In genomic region chr15:79123751-79124150, GRCm38 (mm10) we compare ENCODE assay signal across 26 mouse cellular contexts. TPM values are rescaled to one million over a fixed set of nuclear protein-coding genes. Genes with fewer than 3 reads are reported as not detected.
A peak's percentile ranks its signal among the peaks of the same experiment; 100 is the strongest.
DNase-seq lines count a peak whose midpoint lies in the region; ATAC-seq and TF ChIP-seq lines count a peak whose summit lies in the region.
"Had no signal": no experiment of that assay in that cellular context is flagged by ENCODE, and none has a peak within 500 bp of the region (broad histone marks: within the 10 kb centered on the region; RNA-seq: fewer than 3 reads in every experiment).

No protein-coding gene starts in this region.

- no peak for TF ChIP-seq POLR2A in testis, adult 2 months (IDR thresholded peaks at IDR 0.05; ENCODE audit: control insufficient read depth, low read depth, low read length)

- peak; percentile 66 for DNase-seq in gastrocnemius, adult 2 months
- DNase-seq in gastrocnemius, postnatal 10 days: no peak
- no peak for DNase-seq in testis, postnatal 10 days (ENCODE audit: low spot score)
- DNase-seq in adrenal gland, postnatal 25 days: no peak
- DNase-seq in urinary bladder, adult 18-20 months (ENCODE audit: low spot score in 2 of 2): no peak
- DNase-seq: cerebellum, adult 2 months; kidney, adult 2 months; kidney, postnatal 10 days; spleen, adult 18-20 months; thymus, adult 18-20 months; thymus, postnatal 4 days had no signal

- TF ChIP-seq CTCF in gastrocnemius, adult 2 months (IDR thresholded peaks at IDR 0.05): no peak
- no peak for TF ChIP-seq CTCF in testis, adult 2 months (IDR thresholded peaks at IDR 0.05; ENCODE audit: control insufficient read depth, insufficient read depth, insufficient replicate concordance, low read depth, low read length)

- peak overlapping the region; percentile 62 for H3K9ac ChIP-seq in heart, embryonic 16.5 days (ENCODE audit: low read length)
- H3K9ac ChIP-seq in intestine, embryonic 15.5 days: no peak overlapping the region
- H3K9ac ChIP-seq: embryonic facial prominence, embryonic 12.5 days; forebrain, embryonic 13.5 days; liver, embryonic 14.5 days; neural tube, embryonic 13.5 days had no signal

- no peaks in the 10 kb centered on the region for H3K27me3 ChIP-seq in testis, adult 2 months (ENCODE audit: control insufficient read depth, insufficient read depth, low read length)
- no peaks in the 10 kb centered on the region for H3K27me3 ChIP-seq in heart, embryonic 16.5 days (ENCODE audit: control insufficient read depth, insufficient read depth, low read length)
- no peaks in the 10 kb centered on the region for H3K27me3 ChIP-seq in intestine, embryonic 15.5 days (replicated peaks)
- H3K27me3 ChIP-seq: embryonic facial prominence, embryonic 12.5 days; forebrain, embryonic 13.5 days; neural tube, embryonic 13.5 days had no signal

- H3K4me3 ChIP-seq in gastrocnemius, adult 2 months: no peak overlapping the region
- H3K4me3 ChIP-seq in testis, adult 2 months (ENCODE audit: control insufficient read depth, low read depth, low read length): peak overlapping the region; percentile 77
- H3K4me3 ChIP-seq in heart, embryonic 16.5 days (ENCODE audit: low read length): no peak overlapping the region
- H3K4me3 ChIP-seq in intestine, embryonic 15.5 days (replicated peaks): no peak overlapping the region
- H3K4me3 ChIP-seq: embryonic facial prominence, embryonic 12.5 days; erythroblast, embryonic 14.5 days; forebrain, embryonic 13.5 days; midbrain, embryonic 10.5 days; neural tube, embryonic 13.5 days had no signal

- H3K27ac ChIP-seq in gastrocnemius, adult 2 months: peak overlapping the region; percentile 83
- peak overlapping the region; percentile 26; the same call in 1 of the 2 replicates for H3K27ac ChIP-seq in testis, adult 2 months (ENCODE audit: control insufficient read depth, insufficient read depth, low read depth, low read length)
- peak overlapping the region; percentile 95 for H3K27ac ChIP-seq in heart, embryonic 16.5 days (ENCODE audit: low read length)
- H3K27ac ChIP-seq in intestine, embryonic 15.5 days: no peak overlapping the region
- H3K27ac ChIP-seq: embryonic facial prominence, embryonic 12.5 days; forebrain, embryonic 13.5 days; hindbrain, postnatal 0 days; liver, embryonic 14.5 days; macrophage; midbrain, embryonic 10.5 days; neural tube, embryonic 13.5 days had no signal

- H3K36me3 ChIP-seq in testis, adult 2 months (ENCODE audit: control insufficient read depth, insufficient read depth, low read length): no peaks in the 10 kb centered on the region; the same call in none of the 2 replicates
- peaks cover 62% of the 10 kb centered on the region for H3K36me3 ChIP-seq in heart, embryonic 16.5 days (ENCODE audit: control insufficient read depth, insufficient read depth)
- H3K36me3 ChIP-seq in intestine, embryonic 15.5 days: peaks cover 31% of the 10 kb centered on the region

- H3K4me1 ChIP-seq in testis, adult 2 months (ENCODE audit: control insufficient read depth, insufficient read depth, low read length): no peaks in the 10 kb centered on the region; the same call in 1 of the 2 replicates
- peaks cover 24% of the 10 kb centered on the region for H3K4me1 ChIP-seq in heart, embryonic 16.5 days (ENCODE audit: control insufficient read depth, insufficient read depth, low read length)
- H3K4me1 ChIP-seq in intestine, embryonic 15.5 days (replicated peaks): no peaks in the 10 kb centered on the region
- H3K4me1 ChIP-seq: embryonic facial prominence, embryonic 12.5 days; forebrain, embryonic 13.5 days; midbrain, embryonic 10.5 days; neural tube, embryonic 13.5 days had no signal

- 0 out of 2 replicates have a peak overlapping the region, but pooled peaks have one; percentile 1 for H3K4me2 ChIP-seq in heart, embryonic 16.5 days (ENCODE audit: low read depth, low read length)
- H3K4me2 ChIP-seq in intestine, embryonic 15.5 days (replicated peaks): no peak overlapping the region
- H3K4me2 ChIP-seq: embryonic facial prominence, embryonic 12.5 days; forebrain, embryonic 13.5 days; neural tube, embryonic 13.5 days had no signal

- peak; percentile 92 for ATAC-seq in heart, embryonic 16.5 days (replicated peaks; ENCODE audit: extremely low read depth, insufficient read depth, low FRiP score)
- no peak for ATAC-seq in intestine, embryonic 15.5 days
- ATAC-seq: activated CD4-positive, CD25-positive, alpha-beta regulatory T cell, adult 4 months; forebrain, embryonic 13.5 days; hindbrain, postnatal 0 days had no signal

- 36% methylated on average over 6 of the region's 6 CpGs for WGBS in heart, embryonic 16.5 days
- WGBS in intestine, embryonic 15.5 days: 81% methylated on average over 6 of the region's 6 CpGs

- H3K9me3 ChIP-seq in heart, embryonic 16.5 days (replicated peaks; ENCODE audit: control insufficient read depth, low read length): peaks cover 5% of the 10 kb centered on the region
- no peaks in the 10 kb centered on the region for H3K9me3 ChIP-seq in intestine, embryonic 15.5 days
- H3K9me3 ChIP-seq: embryonic facial prominence, embryonic 12.5 days; forebrain, embryonic 13.5 days; midbrain, embryonic 10.5 days; neural tube, embryonic 13.5 days had no signal

- intact Hi-C loops in gastrocnemius, adult 2 months (cut with DNase I): no loop called here

RNA-seq across cellular contexts. Expression of gene Micall1, which starts 15.1 kb away (rescaled TPM):
- total RNA-seq in gastrocnemius, adult 2 months (2021): 10 to 100 TPM; 11.2 to 14.5 TPM
- 10 to 100 TPM; 17.4 to 20.4 TPM for total RNA-seq in gastrocnemius, postnatal 10 days (2021)
- 75.8 and 85.0 TPM in 2 replicates for polyA plus RNA-seq in testis, adult 2 months (2012; rRNA removed)
- 21.1 and 23.2 TPM in 2 replicates for polyA plus RNA-seq in heart, embryonic 16.5 days (2015; fragmentation: Nextera tagmentation; extraction: Ambion mirVana)
- polyA plus RNA-seq in intestine, embryonic 15.5 days (2015; fragmentation: Nextera tagmentation; extraction: Ambion mirVana): 8.3 TPM in 2 replicates
- 42.9 and 57.5 TPM in 2 replicates for total RNA-seq in adrenal gland, postnatal 25 days (2021)

RNA-seq across cellular contexts. Expression of gene Polr2f, which starts 17.1 kb away (rescaled TPM):
- total RNA-seq in gastrocnemius, adult 2 months (2021): 10 to 100 TPM; 61.0 to 87.7 TPM
- total RNA-seq in gastrocnemius, postnatal 10 days (2021): 10 to 100 TPM; 73.5 to 80.9 TPM
- 41.1 and 42.2 TPM in 2 replicates for polyA plus RNA-seq in testis, adult 2 months (2012; rRNA removed)
- 222 and 262 TPM in 2 replicates for polyA plus RNA-seq in heart, embryonic 16.5 days (2015; fragmentation: Nextera tagmentation; extraction: Ambion mirVana)
- polyA plus RNA-seq in intestine, embryonic 15.5 days (2015; fragmentation: Nextera tagmentation; extraction: Ambion mirVana): 311 and 328 TPM in 2 replicates
- total RNA-seq in adrenal gland, postnatal 25 days (2021): 110 and 122 TPM in 2 replicates

RNA-seq across cellular contexts. Expression of gene 1700088E04Rik, which starts 17.3 kb away (rescaled TPM):
- 1 to 10 TPM; 1.1 to 1.2 TPM for total RNA-seq in gastrocnemius, adult 2 months (2021)
- total RNA-seq in gastrocnemius, postnatal 10 days (2021): 1 to 10 TPM in 1 of 2 experiments, under 1 TPM in 1; 0.54 to 1.1 TPM
- 115 and 133 TPM in 2 replicates for polyA plus RNA-seq in testis, adult 2 months (2012; rRNA removed)
- polyA plus RNA-seq in heart, embryonic 16.5 days (2015; fragmentation: Nextera tagmentation; extraction: Ambion mirVana): 11.0 and 12.0 TPM in 2 replicates
- polyA plus RNA-seq in intestine, embryonic 15.5 days (2015; fragmentation: Nextera tagmentation; extraction: Ambion mirVana): 4.5 and 5.7 TPM in 2 replicates
- 6.3 and 7.2 TPM in 2 replicates for total RNA-seq in adrenal gland, postnatal 25 days (2021)
- polyA plus RNA-seq: erythroblast, embryonic 14.5 days had no signal

RNA-seq across cellular contexts. Expression of gene Sox10, which starts 41.3 kb away (rescaled TPM):
- total RNA-seq in gastrocnemius, adult 2 months (2021): under 1 TPM; 0.71 to 0.81 TPM
- total RNA-seq in gastrocnemius, postnatal 10 days (2021): 1 to 10 TPM; 7.6 to 8.1 TPM
- polyA plus RNA-seq in testis, adult 2 months (2012; rRNA removed): 1.5 and 1.6 TPM in 2 replicates
- polyA plus RNA-seq in heart, embryonic 16.5 days (2015; fragmentation: Nextera tagmentation; extraction: Ambion mirVana): 0.39 and 0.59 TPM in 2 replicates
- polyA plus RNA-seq in intestine, embryonic 15.5 days (2015; fragmentation: Nextera tagmentation; extraction: Ambion mirVana): 7.9 and 8.2 TPM in 2 replicates
- total RNA-seq in adrenal gland, postnatal 25 days (2021): 0.95 and 2.1 TPM in 2 replicates
- total RNA-seq: common myeloid progenitor, adult 5-6 weeks; hematopoietic stem cell, adult 5-6 weeks had no signal
- polyA plus RNA-seq: activated CD4-positive, CD25-positive, alpha-beta regulatory T cell, adult 4 months; erythroblast, embryonic 14.5 days; G1E; macrophage had no signal

RNA-seq across cellular contexts. Expression of gene Eif3l, which starts 48.8 kb away (rescaled TPM):
- total RNA-seq in gastrocnemius, adult 2 months (2021): 10 to 100 TPM; 53.6 to 54.0 TPM
- total RNA-seq in gastrocnemius, postnatal 10 days (2021): 10 to 100 TPM; 80.0 to 86.2 TPM
- 110 and 117 TPM in 2 replicates for polyA plus RNA-seq in testis, adult 2 months (2012; rRNA removed)
- 151 and 161 TPM in 2 replicates for polyA plus RNA-seq in heart, embryonic 16.5 days (2015; fragmentation: Nextera tagmentation; extraction: Ambion mirVana)
- polyA plus RNA-seq in intestine, embryonic 15.5 days (2015; fragmentation: Nextera tagmentation; extraction: Ambion mirVana): 229 and 241 TPM in 2 replicates
- 150 and 151 TPM in 2 replicates for total RNA-seq in adrenal gland, postnatal 25 days (2021)
